Mouse (Mus musculus) heart, adult 2 months (tissue): ENCODE data around the gene Helz.

ENCODE experiments used
- CTCF ChIP-seq: fragments of 200-600 bp; IDR thresholded peaks from 2 replicates; pipeline ENCODE4 v1.8.1; 2022; ENCODE audit warnings: antibody characterized with exemption, mild to moderate bottlenecking, moderate library complexity
- EP300 ChIP-seq: fragments of 200-500 bp; IDR thresholded peaks from 2 replicates; pipeline ENCODE4 v1.6.1; 2011; ENCODE audit warnings: low read depth, low read length, control low read depth; ENCODE audit not compliant: insufficient read depth
- POLR2A ChIP-seq: fragments of 200-500 bp; IDR thresholded peaks from 2 replicates; pipeline ENCODE4 v1.6.1; 2011; ENCODE audit warnings: mild to moderate bottlenecking, low read depth, low read length, control low read depth; ENCODE audit not compliant: insufficient read depth

GRCm38 (mm10) chr11:107576186-107576585 lies 28.5 kb downstream of the Helz start:
- TF ChIP-seq CTCF (no peak), POLR2A (no peak), EP300 (no peak)
